Mouse (Mus musculus): ENCODE results near the gene Pax3. TPM values are rescaled to one million over a fixed set of nuclear protein-coding genes. Genes with fewer than 3 reads are reported as not detected.

Gene Pax3
- total RNA-seq, 2 experiments from 2014 or later, result 0.88 TPM; not detected in 1

DNA sequence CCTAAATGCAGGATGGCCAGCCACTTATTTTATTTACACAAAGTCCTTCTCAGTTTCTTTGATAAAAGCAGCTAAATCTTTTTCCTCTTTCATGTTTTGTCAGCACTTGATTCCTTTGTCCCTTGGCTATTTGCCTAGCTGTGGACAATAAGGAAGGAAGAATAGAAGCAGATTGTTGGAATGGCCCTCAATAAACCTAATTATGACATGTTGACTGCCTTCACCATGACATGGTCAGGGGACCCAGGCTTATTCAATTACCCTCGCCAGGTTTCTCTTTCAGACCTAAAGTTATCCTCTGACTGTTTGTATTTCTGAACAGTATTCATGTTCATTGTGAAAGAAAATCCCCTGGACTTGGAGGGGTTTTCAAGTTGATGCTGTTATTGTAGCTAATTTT is 25.3 kb downstream of the Pax3 start:
- no peak for DNase-seq

- no peak for DNase-seq
These were observed 26.2 kb downstream of the Pax3 start for GRCm38 (mm10) chr1:78170771-78171170.

- DNase-seq, result no peak
These were observed 28.1 kb downstream of the Pax3 start for GRCm38 (mm10) chr1:78168796-78169195.

- DNase-seq, result no peak
These were observed 29.2 kb downstream of the Pax3 start for GRCm38 (mm10) chr1:78167577-78168286.

GRCm38 (mm10) chr1:78161745-78162144 is 35.2 kb downstream of the Pax3 start:
- DNase-seq, result no peak

DNA sequence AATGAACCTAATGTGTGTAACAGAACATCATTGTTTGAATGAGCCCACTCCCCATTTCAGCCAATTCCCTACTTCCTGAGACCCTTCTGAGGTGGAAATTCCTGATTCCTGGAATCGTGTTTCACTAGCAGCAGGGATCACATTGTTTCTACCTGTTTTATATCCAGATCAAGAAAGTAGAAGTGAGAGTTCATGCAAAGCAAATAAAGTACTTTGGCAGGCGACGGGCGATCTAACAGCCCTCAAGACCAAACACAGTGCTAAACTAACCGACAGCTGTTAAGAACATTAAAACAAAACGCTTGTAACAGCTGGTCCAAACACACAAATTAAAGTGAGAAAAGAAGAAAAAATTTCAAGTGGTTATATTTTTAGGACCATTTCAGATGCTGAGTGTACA is 39.0 kb downstream of the Pax3 start:
- DNase-seq, result no peak

DNA sequence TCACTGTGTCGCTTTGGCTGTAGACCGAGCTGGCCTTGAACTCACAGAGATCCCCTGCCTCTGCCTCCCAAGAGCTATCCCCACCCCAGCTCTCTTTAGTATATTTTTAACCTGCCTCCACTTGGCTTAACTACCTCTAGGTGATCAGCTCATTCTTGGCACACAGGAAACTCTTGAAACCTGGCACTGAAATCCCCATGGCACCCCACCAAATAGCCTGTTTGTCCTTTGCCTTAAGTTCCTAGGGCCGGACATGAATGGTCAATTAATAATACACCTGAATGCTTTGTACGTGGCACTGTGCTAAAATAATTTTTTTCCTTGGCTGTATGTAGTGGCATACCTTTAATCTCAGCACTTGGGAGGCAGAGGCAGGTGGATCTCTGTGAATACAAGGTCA is 41.1 kb downstream of the Pax3 start:
- no peak for DNase-seq

- peak; percentile 4 for DNase-seq
These were observed 48.8 kb downstream of the Pax3 start for GRCm38 (mm10) chr1:78148011-78148623.

DNA sequence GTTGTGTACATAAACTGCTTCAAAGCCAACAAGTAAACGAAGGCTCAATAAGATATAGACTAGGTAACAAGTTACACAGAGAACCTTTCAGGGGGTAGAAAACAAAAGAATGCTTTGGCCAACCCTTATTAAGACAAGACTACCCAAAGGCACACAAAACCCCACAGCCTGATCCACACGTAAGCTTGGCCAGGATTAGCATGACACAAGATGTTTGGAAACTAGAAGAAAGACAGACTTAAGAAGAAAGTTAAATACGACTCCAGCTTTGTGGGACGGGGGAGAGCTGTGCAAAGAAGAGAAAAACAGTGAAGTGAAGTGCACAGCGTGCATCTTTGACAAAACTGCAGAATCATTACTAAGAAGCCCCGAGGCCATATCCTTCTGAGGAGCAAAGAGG is 53.5 kb downstream of the Pax3 start:
- DNase-seq, result no peak

DNA sequence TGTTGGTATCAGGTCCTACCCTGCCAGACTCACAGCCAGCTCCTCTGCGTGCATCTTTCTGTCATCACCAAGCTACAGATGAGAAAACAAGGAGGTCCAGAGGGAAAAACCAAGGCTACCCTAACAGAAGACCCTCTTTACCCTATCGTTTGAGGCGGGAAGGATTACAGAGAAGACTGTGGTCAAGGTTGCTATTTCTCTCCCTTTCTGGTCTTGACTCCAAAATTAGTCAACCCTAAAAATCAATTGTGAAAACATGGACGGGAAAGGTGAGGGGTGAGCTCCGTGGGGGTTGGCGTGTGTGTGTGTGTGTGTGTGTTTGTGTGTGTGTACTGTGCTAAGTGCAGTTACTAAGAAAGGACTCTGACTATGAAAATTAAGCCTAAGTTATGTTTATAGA is 54.0 kb downstream of the Pax3 start:
- no peak for DNase-seq

DNA sequence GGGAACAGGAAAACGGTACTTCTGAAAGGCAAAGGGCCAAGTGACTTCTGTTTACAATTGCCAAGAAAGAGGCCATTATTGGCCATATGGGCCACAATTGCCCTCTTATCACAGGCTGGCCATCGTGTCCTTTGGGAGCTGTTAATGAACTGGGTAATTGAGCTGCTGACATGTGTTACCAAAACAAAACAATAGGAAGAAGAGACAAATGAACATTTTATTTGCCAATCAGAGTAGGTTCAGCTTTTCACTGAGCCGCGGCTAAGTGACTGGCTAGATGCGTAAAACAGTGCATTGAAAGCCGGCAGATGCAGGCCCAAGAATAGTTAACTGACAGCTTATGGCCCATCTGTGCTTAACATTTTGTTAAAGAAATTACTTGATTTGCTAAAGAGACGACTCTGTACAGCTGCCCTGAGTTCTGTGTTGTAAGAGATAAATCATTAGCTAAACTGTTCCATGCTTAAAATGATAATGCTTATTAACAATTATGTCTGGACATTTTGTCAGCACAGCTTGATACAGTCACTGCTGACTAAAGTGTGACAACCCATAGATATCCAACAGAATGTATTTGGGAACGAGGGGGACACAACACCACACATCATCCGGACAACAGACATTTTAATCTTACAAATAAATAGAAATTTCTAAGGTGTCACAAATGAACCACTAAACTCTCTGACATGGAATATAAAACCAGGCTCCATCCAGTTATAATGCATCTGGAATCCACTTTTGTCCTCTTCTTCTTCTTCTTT is 55.0 kb downstream of the Pax3 start:
- no peak for DNase-seq

DNA sequence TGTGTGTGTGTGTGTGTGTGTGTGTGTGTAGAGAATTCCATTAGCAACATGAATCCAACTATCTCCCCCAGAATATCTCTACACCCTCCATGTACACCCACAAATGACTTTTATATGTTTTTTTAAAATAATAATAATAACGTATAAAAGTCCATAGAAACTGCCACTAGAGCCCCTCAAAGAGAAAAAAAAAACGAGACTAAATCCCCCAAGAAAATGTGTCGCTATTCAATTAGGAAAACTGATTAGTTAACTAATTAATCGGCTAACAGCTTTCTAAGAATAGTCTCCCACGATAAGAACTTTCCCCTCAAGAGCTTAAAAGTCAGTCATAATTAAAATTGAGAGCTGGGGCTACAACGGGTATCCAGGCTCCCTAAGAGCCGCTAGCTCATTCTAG is 55.6 kb downstream of the Pax3 start:
- no peak for DNase-seq

- no peak for DNase-seq
These were observed 56.2 kb downstream of the Pax3 start for GRCm38 (mm10) chr1:78140505-78141303.

DNA sequence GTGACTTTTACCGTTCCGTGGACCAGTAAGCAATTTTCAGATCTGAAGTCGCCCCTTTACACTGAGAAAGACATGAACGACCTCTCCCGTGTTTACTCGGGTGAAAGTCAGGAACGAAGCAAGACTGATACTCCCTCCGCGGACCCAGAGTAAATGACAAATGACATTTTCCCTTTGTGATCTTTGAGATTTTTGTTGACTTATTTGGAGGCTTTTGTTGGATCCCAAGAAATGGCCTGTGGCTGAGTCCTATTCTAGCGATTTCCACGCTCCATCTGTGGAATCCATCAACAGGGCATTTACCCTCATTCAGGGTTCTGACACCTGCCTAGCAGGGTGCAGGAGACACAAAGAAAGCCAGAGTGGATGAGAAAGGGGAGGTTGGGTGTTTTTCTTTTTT is 57.6 kb downstream of the Pax3 start:
- DNase-seq, result no peak

GRCm38 (mm10) chr1:78129267-78129666 is 67.7 kb downstream of the Pax3 start:
- DNase-seq, result no peak

- no peak for DNase-seq
These were observed 76.9 kb downstream of the Pax3 start for GRCm38 (mm10) chr1:78119899-78120560.

GRCm38 (mm10) chr1:78116046-78116445 is 80.9 kb downstream of the Pax3 start:
- no peak for DNase-seq

- no peak for DNase-seq
These were observed 86.6 kb downstream of the Pax3 start for GRCm38 (mm10) chr1:78110311-78110710.

DNA sequence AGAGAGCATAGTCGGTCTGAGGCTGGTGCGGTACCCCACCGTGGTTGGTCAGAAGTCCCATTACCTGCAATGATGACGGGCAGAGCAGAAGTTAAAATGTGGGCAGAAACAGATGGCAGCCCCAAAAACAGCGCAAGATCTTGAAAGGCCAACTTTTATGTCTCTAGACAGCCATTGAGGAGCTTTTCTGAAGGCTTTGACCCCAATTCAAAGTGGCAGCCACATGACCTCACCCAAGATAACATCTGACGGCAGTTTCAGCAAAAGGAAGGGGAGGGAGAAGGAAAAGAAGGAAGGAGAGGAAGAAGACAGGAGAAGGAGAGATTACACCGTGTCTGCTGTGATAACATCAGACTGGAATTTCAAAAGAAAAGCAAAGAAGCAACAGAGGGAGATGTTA is 93.4 kb downstream of the Pax3 start:
- no peak for DNase-seq

- no peak for DNase-seq
These were observed 103.3 kb downstream of the Pax3 start for GRCm38 (mm10) chr1:78093619-78094018.

DNA sequence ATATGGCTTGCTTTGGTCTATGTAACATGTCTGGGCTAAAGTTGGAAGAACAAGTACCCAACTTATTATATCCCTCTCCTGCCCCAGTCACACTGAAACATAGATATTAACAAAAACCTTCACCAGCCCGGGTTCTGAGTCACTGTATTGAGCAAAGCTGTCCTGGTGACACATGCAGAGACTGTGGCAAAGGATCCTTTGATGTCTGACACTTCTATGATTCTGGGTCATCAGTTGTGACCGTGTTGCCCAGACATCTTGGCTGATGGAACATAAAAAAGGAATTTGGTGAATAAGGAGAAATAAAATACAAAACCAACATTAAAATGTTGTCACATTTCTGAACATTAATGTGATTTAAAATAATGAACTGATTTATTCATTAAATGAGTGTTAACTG is 108.3 kb downstream of the Pax3 start:
- peak; percentile 29 for DNase-seq

GRCm38 (mm10) chr1:78081761-78082160 is 115.2 kb downstream of the Pax3 start:
- DNase-seq, result no peak

Measured in adrenal gland, postnatal 10 days (tissue).